Mouse (Mus musculus): ENCODE data around the gene Sh2d6.
"Not testable (repeated sequence)": the region's sequence is repeated elsewhere in the genome, so short reads cannot be mapped to it uniquely, and the experiment has no call there.

Gene Sh2d6

GRCm38 (mm10) chr6:72498950-72499349 is 22.6 kb downstream of the Sh2d6 start:
- Histone ChIP-seq H3K36me3 (ENCODE audit: control insufficient read depth, insufficient read depth, low read length, poor library complexity, severe bottlenecking) (no peaks in the 10 kb centered on the region), H3K27me3 (ENCODE audit: control insufficient read depth, insufficient read depth, low read length, poor library complexity, severe bottlenecking) (no peaks in the 10 kb centered on the region)
- DNase-seq (ENCODE audit: low read depth, low spot score) = no peak

- DNase-seq (ENCODE audit: low read depth, low spot score) = no peak
- H3K36me3 ChIP-seq (ENCODE audit: control insufficient read depth, insufficient read depth, low read length, poor library complexity, severe bottlenecking) = no peaks in the 10 kb centered on the region
- no peaks in the 10 kb centered on the region for H3K27me3 ChIP-seq (ENCODE audit: control insufficient read depth, insufficient read depth, low read length, poor library complexity, severe bottlenecking)
Observed at GRCm38 (mm10) chr6:72492892-72493291, 28.6 kb downstream of the Sh2d6 start.

GRCm38 (mm10) chr6:72491151-72491550 is 30.4 kb downstream of the Sh2d6 start:
- Histone ChIP-seq H3K36me3 (ENCODE audit: control insufficient read depth, insufficient read depth, low read length, poor library complexity, severe bottlenecking) (no peaks in the 10 kb centered on the region), H3K27me3 (ENCODE audit: control insufficient read depth, insufficient read depth, low read length, poor library complexity, severe bottlenecking) (no peaks in the 10 kb centered on the region)
- DNase-seq (ENCODE audit: low read depth, low spot score) = no peak

- no peaks in the 10 kb centered on the region for H3K36me3 ChIP-seq (ENCODE audit: control insufficient read depth, insufficient read depth, low read length, poor library complexity, severe bottlenecking)
- H3K27me3 ChIP-seq (ENCODE audit: control insufficient read depth, insufficient read depth, low read length, poor library complexity, severe bottlenecking) = no peaks in the 10 kb centered on the region; the same call in 1 of the 2 replicates
- DNase-seq (ENCODE audit: low read depth, low spot score) = no peak
Observed at GRCm38 (mm10) chr6:72489534-72489933, 32.0 kb downstream of the Sh2d6 start.

GRCm38 (mm10) chr6:72488850-72489249 is 32.7 kb downstream of the Sh2d6 start:
- Histone ChIP-seq H3K27me3 (ENCODE audit: control insufficient read depth, insufficient read depth, low read length, poor library complexity, severe bottlenecking) (no peaks in the 10 kb centered on the region; the same call in 1 of the 2 replicates), H3K36me3 (ENCODE audit: control insufficient read depth, insufficient read depth, low read length, poor library complexity, severe bottlenecking) (no peaks in the 10 kb centered on the region)
- DNase-seq (ENCODE audit: low read depth, low spot score) = no peak

- no peaks in the 10 kb centered on the region; the same call in 1 of the 2 replicates for H3K27me3 ChIP-seq (ENCODE audit: control insufficient read depth, insufficient read depth, low read length, poor library complexity, severe bottlenecking)
- DNase-seq (ENCODE audit: low read depth, low spot score) = no peak
- H3K36me3 ChIP-seq (ENCODE audit: control insufficient read depth, insufficient read depth, low read length, poor library complexity, severe bottlenecking) = no peaks in the 10 kb centered on the region
Observed at GRCm38 (mm10) chr6:72487282-72487681, 34.2 kb downstream of the Sh2d6 start.

- peak; percentile 19 for DNase-seq (ENCODE audit: low read depth, low spot score)
- no peaks in the 10 kb centered on the region; the same call in 1 of the 2 replicates for H3K27me3 ChIP-seq (ENCODE audit: control insufficient read depth, insufficient read depth, low read length, poor library complexity, severe bottlenecking)
- H3K36me3 ChIP-seq (ENCODE audit: control insufficient read depth, insufficient read depth, low read length, poor library complexity, severe bottlenecking) = no peaks in the 10 kb centered on the region
Observed at GRCm38 (mm10) chr6:72486307-72486706, 35.2 kb downstream of the Sh2d6 start.

- H3K36me3 ChIP-seq (ENCODE audit: control insufficient read depth, insufficient read depth, low read length, poor library complexity, severe bottlenecking) = no peaks in the 10 kb centered on the region
- DNase-seq (ENCODE audit: low read depth, low spot score) = no peak
- H3K27me3 ChIP-seq (ENCODE audit: control insufficient read depth, insufficient read depth, low read length, poor library complexity, severe bottlenecking) = no peaks in the 10 kb centered on the region; the same call in 1 of the 2 replicates
Observed at GRCm38 (mm10) chr6:72484887-72485286, 36.6 kb downstream of the Sh2d6 start.

- no peak for DNase-seq (ENCODE audit: low read depth, low spot score)
- no peaks in the 10 kb centered on the region for H3K36me3 ChIP-seq (ENCODE audit: control insufficient read depth, insufficient read depth, low read length, poor library complexity, severe bottlenecking)
- no peaks in the 10 kb centered on the region; the same call in 1 of the 2 replicates for H3K27me3 ChIP-seq (ENCODE audit: control insufficient read depth, insufficient read depth, low read length, poor library complexity, severe bottlenecking)
Observed at GRCm38 (mm10) chr6:72482156-72482555, 39.4 kb downstream of the Sh2d6 start.

- no peaks in the 10 kb centered on the region for H3K36me3 ChIP-seq (ENCODE audit: control insufficient read depth, insufficient read depth, low read length, poor library complexity, severe bottlenecking)
- H3K27me3 ChIP-seq (ENCODE audit: control insufficient read depth, insufficient read depth, low read length, poor library complexity, severe bottlenecking) = no peaks in the 10 kb centered on the region
- no peak for DNase-seq (ENCODE audit: low read depth, low spot score)
Observed at GRCm38 (mm10) chr6:72480422-72480702, 41.1 kb downstream of the Sh2d6 start.

GRCm38 (mm10) chr6:72479645-72480421 is 41.7 kb downstream of the Sh2d6 start:
- Histone ChIP-seq H3K36me3 (ENCODE audit: control insufficient read depth, insufficient read depth, low read length, poor library complexity, severe bottlenecking) (no peaks in the 10 kb centered on the region), H3K27me3 (ENCODE audit: control insufficient read depth, insufficient read depth, low read length, poor library complexity, severe bottlenecking) (no peaks in the 10 kb centered on the region)
- no peak for DNase-seq (ENCODE audit: low read depth, low spot score)

- H3K36me3 ChIP-seq (ENCODE audit: control insufficient read depth, insufficient read depth, low read length, poor library complexity, severe bottlenecking); DNase-seq (ENCODE audit: low read depth, low spot score); H3K27me3 ChIP-seq (ENCODE audit: control insufficient read depth, insufficient read depth, low read length, poor library complexity, severe bottlenecking): not testable (repeated sequence)
Observed at GRCm38 (mm10) chr6:72478691-72479090, 42.8 kb downstream of the Sh2d6 start.

GRCm38 (mm10) chr6:72477621-72478020 is 43.9 kb downstream of the Sh2d6 start:
- Histone ChIP-seq H3K36me3 (ENCODE audit: control insufficient read depth, insufficient read depth, low read length, poor library complexity, severe bottlenecking) (no peaks in the 10 kb centered on the region), H3K27me3 (ENCODE audit: control insufficient read depth, insufficient read depth, low read length, poor library complexity, severe bottlenecking) (no peaks in the 10 kb centered on the region)
- DNase-seq (ENCODE audit: low read depth, low spot score) = no peak

- no peak for DNase-seq (ENCODE audit: low read depth, low spot score)
- no peaks in the 10 kb centered on the region for H3K27me3 ChIP-seq (ENCODE audit: control insufficient read depth, insufficient read depth, low read length, poor library complexity, severe bottlenecking)
- no peaks in the 10 kb centered on the region for H3K36me3 ChIP-seq (ENCODE audit: control insufficient read depth, insufficient read depth, low read length, poor library complexity, severe bottlenecking)
Observed at GRCm38 (mm10) chr6:72476836-72477235, 44.7 kb downstream of the Sh2d6 start.

- no peaks in the 10 kb centered on the region for H3K27me3 ChIP-seq (ENCODE audit: control insufficient read depth, insufficient read depth, low read length, poor library complexity, severe bottlenecking)
- no peaks in the 10 kb centered on the region for H3K36me3 ChIP-seq (ENCODE audit: control insufficient read depth, insufficient read depth, low read length, poor library complexity, severe bottlenecking)
- DNase-seq (ENCODE audit: low read depth, low spot score) = no peak
Observed at GRCm38 (mm10) chr6:72475221-72475985, 46.1 kb downstream of the Sh2d6 start.

All from splenic B cell, adult 2 months (primary cell).